Mouse (Mus musculus) right cerebral cortex, postnatal 25 days (tissue): ENCODE measurements at regions not wholly inside any gene's neighbourhood (a gene's known extent, or its start where the extent isn't known, plus 50 kb on each side); places are given as distances from the start of the nearest gene placed in this dataset.
A peak's percentile ranks its signal among the peaks of the same experiment; 100 is the strongest.

Source experiments
- DNase-seq: peaks from one replicate; pipeline ENCODE4 v3.0.0; 2022

- no peak for DNase-seq
Measured at GRCm38 (mm10) chr3:38034138-38034537, 309.8 kb upstream of the Gm5148 start.

GRCm38 (mm10) chr3:38014768-38015167 is 290.5 kb upstream of the Gm5148 start:
- DNase-seq = no peak

GRCm38 (mm10) chr3:38009168-38009567 is 284.9 kb upstream of the Gm5148 start:
- no peak for DNase-seq

- DNase-seq = no peak
Measured at GRCm38 (mm10) chr3:38008321-38008720, 284.0 kb upstream of the Gm5148 start.

- no peak for DNase-seq
Measured at GRCm38 (mm10) chr3:38007626-38008025, 283.3 kb upstream of the Gm5148 start.

- DNase-seq = no peak
Measured at GRCm38 (mm10) chr3:38002275-38002674, 278.0 kb upstream of the Gm5148 start.

GRCm38 (mm10) chr3:37999779-38000178 is 275.5 kb upstream of the Gm5148 start:
- no peak for DNase-seq

GRCm38 (mm10) chr3:37997998-37998397 is 273.7 kb upstream of the Gm5148 start:
- no peak for DNase-seq

GRCm38 (mm10) chr3:37989992-37990391 is 265.7 kb upstream of the Gm5148 start:
- no peak for DNase-seq

GRCm38 (mm10) chr3:37987775-37988505 is 263.6 kb upstream of the Gm5148 start:
- no peak for DNase-seq

GRCm38 (mm10) chr3:37987007-37987774 is 262.9 kb upstream of the Gm5148 start:
- DNase-seq = no peak

GRCm38 (mm10) chr3:37984706-37985105 is 260.4 kb upstream of the Gm5148 start:
- DNase-seq = no peak

- no peak for DNase-seq
Measured at GRCm38 (mm10) chr3:37981481-37982180, 257.3 kb upstream of the Gm5148 start.

GRCm38 (mm10) chr3:37979871-37980270 is 255.6 kb upstream of the Gm5148 start:
- DNase-seq = no peak

GRCm38 (mm10) chr3:37978481-37978880 is 254.2 kb upstream of the Gm5148 start:
- peak; percentile 82 for DNase-seq

- DNase-seq = no peak
Measured at GRCm38 (mm10) chr3:37977453-37977852, 253.2 kb upstream of the Gm5148 start.

- DNase-seq = peak; percentile 12
Measured at GRCm38 (mm10) chr3:37976566-37976965, 252.3 kb upstream of the Gm5148 start.

GRCm38 (mm10) chr3:37975194-37975756 is 251.0 kb upstream of the Gm5148 start:
- DNase-seq = no peak

GRCm38 (mm10) chr3:37972931-37973330 is 248.6 kb upstream of the Gm5148 start:
- no peak for DNase-seq

GRCm38 (mm10) chr3:37971240-37971639 is 246.9 kb upstream of the Gm5148 start:
- DNase-seq = no peak

GRCm38 (mm10) chr3:37968654-37969053 is 244.4 kb upstream of the Gm5148 start:
- no peak for DNase-seq

GRCm38 (mm10) chr3:37965221-37965620 is 240.9 kb upstream of the Gm5148 start:
- DNase-seq = no peak

GRCm38 (mm10) chr3:37964083-37964482 is 239.8 kb upstream of the Gm5148 start:
- no peak for DNase-seq
